Mouse (Mus musculus) liver, adult (tissue): Measurements from ENCODE around the gene Plac8.

Source experiments
- GATA4 ChIP-seq: IDR thresholded peaks from 2 replicates; pipeline ENCODE4 v1.6.1; 2014; ENCODE audit warnings: mild to moderate bottlenecking, low read length; ENCODE audit not compliant: insufficient replicate concordance

The Plac8 gene

DNA sequence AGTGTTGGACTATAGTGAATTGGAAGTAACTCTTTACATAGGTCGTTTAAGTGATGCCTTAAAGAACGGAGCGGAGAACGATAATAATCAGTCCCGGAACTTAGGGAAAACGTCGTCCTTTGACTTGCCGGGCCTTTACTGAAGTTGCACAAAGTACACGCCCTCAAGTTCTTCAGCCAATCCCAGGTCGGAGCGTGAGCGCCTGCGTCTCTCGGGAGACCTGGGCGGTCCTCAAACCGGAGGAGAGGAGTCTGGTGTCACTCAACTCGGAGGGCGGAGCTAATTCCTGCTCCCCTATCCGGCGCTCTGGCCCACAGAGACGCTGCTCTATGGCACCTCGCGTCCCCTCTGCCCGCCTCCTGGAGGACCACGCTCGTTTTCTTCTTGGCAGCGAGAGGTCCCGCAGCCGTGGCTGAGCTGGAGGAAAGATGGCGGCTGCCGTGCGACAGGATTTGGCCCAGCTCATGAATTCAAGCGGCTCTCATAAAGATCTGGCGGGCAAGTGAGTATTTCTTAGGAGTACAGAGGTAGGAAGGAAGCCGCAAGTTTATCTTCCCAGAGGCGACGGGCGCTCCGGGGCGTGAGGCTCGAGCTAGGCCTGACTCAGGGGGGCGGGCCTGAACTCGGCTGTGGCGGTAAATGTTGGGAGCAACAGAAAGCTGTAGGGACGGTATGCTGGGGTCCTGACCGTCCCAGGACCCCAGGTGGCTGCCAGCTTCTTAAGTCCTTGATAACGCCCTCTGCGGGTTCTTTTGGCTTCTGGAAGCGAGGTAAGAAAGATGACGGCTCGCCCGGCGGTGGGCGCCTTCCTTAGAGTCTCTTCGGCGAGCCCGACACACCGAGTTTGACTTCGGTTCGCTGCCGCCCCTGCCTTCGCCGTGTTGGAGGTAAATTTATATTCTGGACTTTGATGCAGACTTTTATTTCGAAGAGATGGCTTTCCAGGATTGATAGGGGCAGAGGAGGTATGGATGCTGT, 53.7 kb downstream of the Plac8 start, which contains the start of gene Cops4:
Gene Cops4, plus strand, starts transcription at position 261 of the 978 bp plus-strand sequence.
- peak; percentile 68; the same call in 1 of the 2 replicates for TF ChIP-seq GATA4

DNA sequence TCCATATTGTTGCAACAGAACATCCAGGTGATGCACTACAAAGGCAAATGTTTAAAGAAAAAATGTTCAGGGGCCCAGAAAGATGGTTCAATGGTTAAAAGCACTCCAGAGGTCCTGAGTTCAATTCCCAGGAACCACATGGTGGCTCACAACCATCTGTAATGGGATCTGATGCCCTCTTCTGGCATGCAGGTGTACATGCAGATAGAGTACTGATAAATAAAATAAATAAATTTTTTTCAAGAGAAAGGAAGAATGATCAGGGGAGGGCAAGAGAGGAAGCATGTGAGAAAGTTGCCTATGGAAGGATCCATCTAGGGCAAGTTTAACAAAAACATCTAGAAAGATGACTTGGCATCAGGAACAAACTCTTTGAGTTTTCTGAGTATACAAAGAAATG, 59.5 kb downstream of the Plac8 start:
- no peak for TF ChIP-seq GATA4

DNA sequence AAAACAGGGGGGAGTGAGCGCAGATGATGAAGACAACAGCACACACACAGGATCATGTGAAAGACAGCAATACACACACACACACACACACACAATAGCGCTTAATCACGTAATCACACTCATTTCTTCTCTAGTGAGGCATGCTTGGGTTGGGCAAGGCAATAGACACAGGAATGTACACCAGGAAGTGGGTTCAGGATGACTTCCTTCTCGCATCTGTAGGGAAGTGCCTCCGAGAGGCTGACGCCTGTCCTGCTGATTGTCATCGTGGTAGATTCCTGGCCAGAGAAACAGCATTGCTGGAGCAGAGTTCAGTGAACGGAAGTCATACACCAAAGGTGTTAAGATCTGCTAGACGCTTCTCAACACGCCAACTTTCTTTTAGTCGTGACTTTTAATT, 62.8 kb downstream of the Plac8 start:
- TF ChIP-seq GATA4: no peak
